Mouse (Mus musculus) NIH3T3 (cell line): ENCODE data around the gene Ccdc15.
A peak's percentile ranks its signal among the peaks of the same experiment; 100 is the strongest.

Source experiments
- DNase-seq: peaks from one replicate; pipeline ENCODE4 v3.0.0-alpha.2; 2012; ENCODE audit warnings: low read depth

Ccdc15 gene

DNA sequence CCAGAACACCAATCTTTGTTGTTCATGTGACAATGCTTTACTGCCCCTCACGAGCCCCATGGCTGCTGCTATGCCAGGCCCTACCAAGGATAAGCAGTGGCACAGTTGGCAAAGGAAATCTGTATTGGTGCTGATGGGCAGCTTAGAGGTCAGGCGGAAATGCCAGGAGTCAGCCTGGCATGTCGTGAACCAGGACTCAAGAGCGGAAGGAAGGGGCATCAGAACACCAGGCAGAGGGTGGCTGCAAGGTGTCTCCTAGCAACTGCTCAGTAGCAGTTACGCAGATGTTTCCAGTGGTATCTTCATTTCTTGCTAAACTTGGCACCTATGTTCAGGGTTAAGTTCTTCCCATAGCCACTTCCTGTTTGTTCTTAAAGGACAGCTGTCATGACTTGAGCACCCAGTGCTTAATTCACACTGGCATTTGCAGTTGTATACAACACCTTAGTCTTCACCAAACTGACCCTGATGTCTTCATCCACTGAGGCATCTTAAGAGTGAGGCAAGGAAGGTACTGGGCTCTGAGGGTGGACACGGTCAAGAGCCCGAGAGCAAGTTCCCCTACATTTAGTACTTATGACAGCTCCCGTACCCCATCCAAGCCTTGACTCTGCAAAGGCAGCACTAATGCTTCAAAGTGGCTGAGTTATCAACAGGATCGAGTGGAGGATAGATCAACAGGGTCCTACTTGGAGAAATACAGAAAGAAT, 117.6 kb downstream of the Ccdc15 start:
- DNase-seq = no peak

- peak; percentile 80 for DNase-seq
Measured at GRCm38 (mm10) chr9:37229880-37230325, 118.3 kb downstream of the Ccdc15 start.
